Mouse (Mus musculus) liver, embryonic 11.5 days (tissue): ENCODE data around the gene Wdr63. TPM values are rescaled to one million over a fixed set of nuclear protein-coding genes. Genes with fewer than 3 reads are reported as not detected.

Source experiments
- ATAC-seq: fragments of 200-750 bp; cut with Nextera tagmentation; replicated peaks from 2 replicates; pipeline ENCODE4 v1.8.0; 2017; ENCODE audit warnings: moderate number of reproducible peaks, mild to moderate bottlenecking, moderate TSS enrichment, moderate library complexity; ENCODE audit not compliant: low FRiP score
- DNase-seq: peaks from one replicate; pipeline ENCODE4 v3.0.0-alpha.2; 2017; ENCODE audit warnings: low spot score
- H3K27ac ChIP-seq: fragments of 300-500 bp; sonication (generic); 2 replicates; pipeline ENCODE4 v1.5.1; 2014; ENCODE audit warnings: mild to moderate bottlenecking, low read depth, low read length, control low read depth
- H3K27me3 ChIP-seq: fragments of 300-500 bp; sonication (generic); replicated peaks from 2 replicates; pipeline ENCODE4 v1.6.1; 2014; ENCODE audit warnings: low read length, mixed read lengths; ENCODE audit not compliant: control insufficient read depth, insufficient read depth
- H3K36me3 ChIP-seq: fragments of 300-500 bp; sonication (generic); 2 replicates; pipeline ENCODE4 v1.6.1; 2014; ENCODE audit warnings: mild to moderate bottlenecking, low read length, moderate library complexity, mixed read lengths; ENCODE audit not compliant: control insufficient read depth, insufficient read depth
- H3K4me1 ChIP-seq: fragments of 300-500 bp; sonication (generic); replicated peaks from 2 replicates; pipeline ENCODE4 v1.6.1; 2014; ENCODE audit warnings: low read length, mixed read lengths; ENCODE audit not compliant: control insufficient read depth, insufficient read depth
- H3K4me2 ChIP-seq: fragments of 300-500 bp; sonication (generic); 2 replicates; pipeline ENCODE4 v1.6.1; 2014; ENCODE audit warnings: mild to moderate bottlenecking, control low read depth, moderate library complexity
- H3K4me3 ChIP-seq: fragments of 300-500 bp; sonication (generic); 2 replicates; pipeline ENCODE4 v1.5.1; 2014; ENCODE audit warnings: low read depth, low read length, control low read depth
- H3K9ac ChIP-seq: fragments of 300-500 bp; sonication (generic); 2 replicates; pipeline ENCODE4 v1.6.1; 2014; ENCODE audit warnings: low read depth, low read length, control low read depth
- H3K9me3 ChIP-seq: fragments of 300-500 bp; sonication (generic); 2 replicates; pipeline ENCODE4 v1.6.1; 2016; ENCODE audit warnings: low read length, inconsistent platforms, mixed read lengths; ENCODE audit not compliant: control insufficient read depth
- WGBS: fragments of 180-500 bp; shearing (Covaris S2); extraction: QIAGEN DNeasy Blood & Tissue Kit; methylation state at CpG from one replicate; pipeline ENCODE4 v1.1.7; 2014; 5-methylcytosine and 5-hydroxymethylcytosine counted together
- polyA plus RNA-seq: library from polyadenylated mRNA; unstranded; fragments of >200 nt; fragmentation: Nextera tagmentation; extraction: Ambion mirVana; gene quantifications from 2 replicates; pipeline ENCODE4 v1.2.1, GENCODE M21; 2014

Gene Wdr63
- polyA plus RNA-seq, 1 experiment from 2014 or later: 0.99 TPM

DNA sequence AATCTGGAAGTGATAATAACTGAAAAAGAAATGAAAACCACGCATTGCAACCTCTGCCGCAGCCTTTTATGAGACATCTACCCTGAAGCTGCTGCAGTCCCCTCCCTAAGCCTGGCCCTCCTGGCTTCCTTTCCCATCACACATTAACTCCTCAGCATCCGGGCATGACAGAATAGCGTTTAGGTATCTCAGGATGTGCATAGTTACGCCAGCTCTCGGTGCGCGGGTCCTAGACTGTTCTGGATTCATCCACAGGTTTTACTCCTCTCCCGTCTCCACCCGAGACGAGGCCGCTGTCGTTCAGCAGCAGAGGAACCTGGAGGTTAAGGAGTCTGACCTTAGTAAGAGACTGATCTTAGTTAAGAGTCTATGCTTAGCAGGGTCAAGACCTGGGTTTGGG lies 116.8 kb downstream of the Wdr63 start:
- H3K27me3 ChIP-seq: peaks cover 18% of the 10 kb centered on the region
- peaks cover 4% of the 10 kb centered on the region; the same call in 1 of the 2 replicates for H3K4me1 ChIP-seq
- H3K4me2 ChIP-seq: no peak overlapping the region
- DNase-seq (no peak), ATAC-seq (no peak)
- H3K4me3 ChIP-seq: no peak overlapping the region
- H3K9ac ChIP-seq: no peak overlapping the region
- 84% methylated on average over 13 of the region's 13 CpGs for WGBS
- H3K9me3 ChIP-seq: no peaks in the 10 kb centered on the region
- no peak overlapping the region for H3K27ac ChIP-seq
- H3K36me3 ChIP-seq: no peaks in the 10 kb centered on the region; the same call in 1 of the 2 replicates

Other genes with a start within 250 kb of the Wdr63 start
- gene Bcl10, start 185.3 kb downstream of the Wdr63 start, polyA plus RNA-seq: 36.5 and 39.1 TPM in 2 replicates
- gene 2410004B18Rik, start 170.1 kb downstream of the Wdr63 start, polyA plus RNA-seq: 37.4 and 39.6 TPM in 2 replicates
- 1.7 and 2.1 TPM in 2 replicates for gene Syde2, start 120.3 kb downstream of the Wdr63 start, polyA plus RNA-seq
- gene Mcoln3, start 9.3 kb upstream of the Wdr63 start, polyA plus RNA-seq: 1.9 and 2.0 TPM in 2 replicates
- 3.5 and 4.6 TPM in 2 replicates for gene Mcoln2, start 41.7 kb upstream of the Wdr63 start, polyA plus RNA-seq
- gene Lpar3, start 112.8 kb upstream of the Wdr63 start, polyA plus RNA-seq: 0.43 and 0.52 TPM in 2 replicates